Mouse (Mus musculus): ENCODE data around the gene Gm340. TPM values are rescaled to one million over a fixed set of nuclear protein-coding genes. Genes with fewer than 3 reads are reported as not detected.
A peak's percentile ranks its signal among the peaks of the same experiment; 100 is the strongest.

Gene Gm340
- total RNA-seq (2021), result 1 to 10 TPM; 8.1 to 8.4 TPM
- long read RNA-seq, experiment 1, result 0 reads
- long read RNA-seq, experiment 2, result 0 reads

- no peak for DNase-seq
These were observed at the start of gene Gm340 for GRCm38 (mm10) chr19:41581706-41582420. TSS of gene Gm340 (plus strand) at chr19:41582370.

DNA sequence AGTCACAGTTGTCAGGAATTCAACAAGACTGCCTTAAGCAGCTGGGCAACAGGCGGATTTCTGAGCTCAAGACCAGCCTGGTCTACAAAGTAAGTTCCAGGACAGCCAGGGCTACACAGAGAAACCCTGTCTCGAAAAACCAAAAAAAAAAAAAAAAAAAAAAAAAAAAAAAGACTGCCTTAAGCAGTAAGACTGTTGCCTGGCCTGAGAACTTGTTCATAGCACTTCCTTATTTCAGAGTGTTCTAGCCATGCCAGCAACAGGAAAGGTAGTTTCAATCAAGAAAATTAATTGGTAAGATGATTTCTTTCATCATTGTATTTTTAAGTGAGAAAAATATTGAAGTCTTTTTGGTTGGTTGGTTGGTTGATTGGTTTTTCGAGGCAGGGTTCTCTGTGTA lies 48.1 kb upstream of the Gm340 start:
- no peak for DNase-seq

GRCm38 (mm10) chr19:41556981-41557380 lies 25.2 kb upstream of the Gm340 start:
- DNase-seq, result no peak

- no peak for DNase-seq
These were observed 24.7 kb upstream of the Gm340 start for GRCm38 (mm10) chr19:41557491-41557890.

DNA sequence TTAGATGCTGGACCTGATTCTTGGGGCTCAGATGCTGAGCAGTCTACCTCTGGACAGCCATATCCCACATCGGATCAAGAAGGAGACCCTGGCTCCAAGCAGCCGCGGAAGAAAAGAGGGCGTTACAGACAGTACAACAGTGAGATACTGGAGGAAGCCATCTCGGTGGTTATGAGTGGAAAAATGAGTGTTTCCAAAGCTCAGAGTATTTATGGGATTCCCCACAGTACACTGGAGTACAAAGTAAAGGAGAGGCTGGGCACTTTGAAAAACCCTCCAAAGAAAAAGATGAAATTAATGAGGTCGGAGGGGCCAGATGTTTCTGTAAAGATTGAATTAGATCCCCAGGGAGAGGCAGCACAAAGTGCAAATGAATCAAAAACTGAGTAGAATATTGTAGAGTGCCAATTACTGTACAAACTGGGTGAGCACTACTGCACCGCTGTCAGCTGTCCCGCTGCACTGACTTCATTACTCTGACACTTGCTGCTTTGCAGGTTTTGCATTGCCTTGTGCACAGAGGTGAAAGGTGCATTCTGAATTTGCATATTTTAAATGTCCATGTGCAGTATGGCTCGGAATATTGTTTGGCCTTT lies 23.2 kb upstream of the Gm340 start:
- no peak for DNase-seq

GRCm38 (mm10) chr19:41560856-41561255 lies 21.3 kb upstream of the Gm340 start:
- DNase-seq, result no peak

- DNase-seq, result no peak
These were observed 13.4 kb upstream of the Gm340 start for GRCm38 (mm10) chr19:41568791-41569190.

DNA sequence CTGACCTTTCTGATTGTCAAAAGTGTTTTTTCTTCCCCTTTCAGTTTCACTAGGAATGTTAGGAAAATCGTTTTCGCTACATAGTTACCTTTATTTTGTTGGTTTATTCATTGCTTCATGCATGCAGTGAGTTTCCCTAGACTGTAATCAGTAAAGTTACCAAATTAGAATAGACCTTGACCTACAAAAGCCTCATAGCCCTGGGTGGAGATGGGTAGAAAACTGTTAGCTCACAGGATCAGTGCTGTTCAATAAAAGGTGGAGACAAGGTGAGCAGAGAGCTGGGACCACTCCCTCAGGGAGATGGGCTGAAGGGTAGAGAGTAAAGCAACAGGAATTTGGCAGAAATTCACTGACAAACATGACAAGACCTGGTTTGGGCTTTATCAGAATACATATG lies 8.5 kb upstream of the Gm340 start:
- DNase-seq, result no peak

DNA sequence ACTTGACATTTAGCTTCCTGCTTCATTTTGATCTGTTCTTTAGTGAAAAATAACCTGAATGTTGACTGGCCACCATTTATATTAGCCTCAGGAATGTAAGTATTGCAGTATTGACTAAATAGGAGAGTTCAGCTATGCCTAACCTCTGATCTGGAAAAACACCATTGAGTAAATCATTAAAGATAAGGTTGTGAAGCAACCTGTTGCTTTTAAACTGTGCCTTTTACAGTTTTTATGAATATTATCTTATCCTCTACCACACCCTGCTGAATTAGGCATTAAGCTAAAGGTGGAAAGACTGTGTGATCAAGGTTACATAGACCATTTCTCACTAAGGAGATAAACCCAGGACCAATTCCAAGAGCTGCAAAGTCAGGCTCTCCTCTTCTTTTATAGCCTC lies 4.6 kb upstream of the Gm340 start:
- no peak for DNase-seq

GRCm38 (mm10) chr19:41579311-41579920 lies 2.8 kb upstream of the Gm340 start:
- DNase-seq, result peak; percentile 48 to 60

GRCm38 (mm10) chr19:41582918-41583514 lies 846 bp downstream of the Gm340 start:
- no peak for DNase-seq

GRCm38 (mm10) chr19:41586752-41587151 lies 4.6 kb downstream of the Gm340 start:
- no peak for DNase-seq

- DNase-seq, result no peak
These were observed 5.5 kb downstream of the Gm340 start for GRCm38 (mm10) chr19:41587431-41588222.

GRCm38 (mm10) chr19:41589026-41589425 lies 6.9 kb downstream of the Gm340 start:
- no peak for DNase-seq

- no peak for DNase-seq
These were observed 7.5 kb downstream of the Gm340 start for GRCm38 (mm10) chr19:41589681-41590080.

DNA sequence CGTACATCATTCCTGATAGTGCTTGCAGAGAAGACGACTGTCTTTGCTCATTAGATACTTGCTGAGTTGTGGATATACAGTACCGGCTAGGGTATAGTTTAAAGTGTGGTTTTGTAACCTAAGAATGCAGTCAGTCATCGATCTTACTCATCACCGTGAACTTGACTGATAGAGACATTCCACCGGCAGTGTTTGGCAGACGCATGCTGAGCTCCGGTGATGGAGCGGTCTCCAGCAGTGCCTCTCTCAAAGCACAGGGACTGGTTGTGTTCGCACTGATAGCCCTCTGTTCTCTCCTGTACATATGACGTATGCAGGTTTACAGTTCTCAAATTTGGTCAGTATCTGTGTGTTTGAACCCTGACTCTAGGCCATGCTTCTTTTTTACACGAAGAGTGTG lies 9.6 kb downstream of the Gm340 start:
- DNase-seq, result no peak

DNA sequence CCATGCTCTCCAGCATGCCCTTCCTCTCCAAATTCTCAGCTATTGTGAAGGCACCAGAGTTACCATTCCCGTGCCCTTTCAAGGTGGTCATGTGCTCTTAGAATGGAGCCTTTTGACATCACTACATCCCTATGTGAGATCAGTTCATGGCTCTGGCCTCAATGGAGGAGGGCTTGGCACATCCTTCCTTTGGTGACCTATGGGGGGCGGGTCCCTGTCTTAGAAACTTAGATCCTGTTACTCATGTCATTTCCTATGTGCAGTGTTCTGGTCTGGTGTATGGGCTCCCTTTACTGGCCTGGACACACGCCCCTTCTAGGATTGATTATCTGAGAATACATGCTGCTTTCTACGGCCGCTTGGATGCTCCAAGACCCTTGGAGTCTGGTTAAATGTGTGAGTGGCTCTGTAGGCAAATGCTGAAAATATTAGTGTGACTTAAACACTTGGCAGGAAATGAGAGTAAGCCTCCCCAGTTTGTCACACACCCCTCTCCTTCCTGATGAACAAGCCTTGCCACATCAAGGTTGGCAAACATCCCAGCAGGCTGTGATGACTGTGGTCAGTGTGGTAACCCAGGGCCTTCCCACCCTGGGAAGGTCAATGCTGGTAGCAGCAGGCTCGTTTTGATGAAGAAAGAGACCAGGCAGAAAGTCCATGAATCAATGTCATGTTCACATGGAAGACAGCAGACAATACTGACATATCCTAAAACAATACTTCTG lies 15.2 kb downstream of the Gm340 start:
- DNase-seq, result peak; percentile 42 to 67

DNA sequence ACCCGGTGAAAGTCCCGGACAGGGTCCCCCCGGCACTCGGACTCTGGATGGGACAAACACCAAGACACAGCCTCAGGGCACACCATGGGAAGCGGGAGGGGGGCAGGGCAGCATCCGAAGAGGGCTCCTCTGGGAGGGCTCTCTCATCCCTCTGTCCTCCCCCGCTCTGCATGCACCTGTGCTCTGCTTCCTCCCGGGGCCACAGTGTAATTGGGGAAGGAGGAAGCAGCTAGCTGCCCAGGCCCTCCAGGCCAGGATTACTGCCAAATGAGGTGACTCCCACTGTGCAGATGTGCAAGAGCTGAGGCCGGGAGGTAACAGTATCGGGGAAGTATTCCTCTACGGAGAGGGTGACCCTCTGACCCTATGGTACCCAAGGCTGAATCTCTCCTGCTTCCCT lies 18.5 kb downstream of the Gm340 start:
- no peak for DNase-seq

- DNase-seq, result no peak
These were observed 24.2 kb downstream of the Gm340 start for GRCm38 (mm10) chr19:41606208-41606987.

- no peak for DNase-seq
These were observed 29.5 kb downstream of the Gm340 start for GRCm38 (mm10) chr19:41611683-41612082.
